Mouse (Mus musculus) bone marrow, adult 2 months (tissue): Measurements from ENCODE around the gene Gnptab.

ENCODE experiments used
- CTCF ChIP-seq: fragments of 200-500 bp; IDR thresholded peaks from 2 replicates; pipeline ENCODE4 v1.5.1; 2011; ENCODE audit warnings: low read length, control low read depth; ENCODE audit not compliant: control insufficient read depth, insufficient read depth
- POLR2A ChIP-seq: fragments of 200-500 bp; IDR thresholded peaks from 2 replicates; pipeline ENCODE4 v1.6.1; 2011; ENCODE audit warnings: low read depth, mild to moderate bottlenecking, control low read depth, low read length, borderline replicate concordance; ENCODE audit not compliant: control insufficient read depth

DNA sequence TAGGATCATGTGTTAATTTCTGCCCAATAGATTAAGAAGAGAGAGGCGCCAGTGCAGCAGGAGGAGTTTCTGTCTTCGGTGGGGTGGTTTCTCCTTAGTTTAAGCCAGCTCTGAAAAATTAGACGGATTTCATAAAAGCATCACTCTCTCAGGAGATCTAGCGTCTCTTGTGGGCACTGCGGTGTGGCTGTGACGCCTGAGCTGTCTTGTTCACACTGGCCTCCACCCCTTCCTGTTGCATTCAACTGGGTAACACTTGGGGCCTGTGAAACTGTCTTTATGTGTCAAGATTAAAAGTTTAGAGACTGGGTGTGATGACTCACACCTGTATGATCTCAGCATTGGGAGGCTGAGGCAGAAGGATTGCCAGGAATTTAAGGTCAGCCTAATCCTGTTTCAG lies 49.1 kb downstream of the Gnptab start:
- TF ChIP-seq CTCF: no peak
- TF ChIP-seq POLR2A: no peak
